Mouse (Mus musculus) lung, postnatal 0 days (tissue): Measurements from ENCODE around the gene Gbf1. TPM values are rescaled to one million over a fixed set of nuclear protein-coding genes. Genes with fewer than 3 reads are reported as not detected.

Experiments used
- ATAC-seq: fragments of 200-750 bp; cut with Nextera tagmentation; 2 replicates; pipeline ENCODE4 v1.8.0; 2017; ENCODE audit warnings: moderate library complexity
- DNase-seq: peaks from one replicate; pipeline ENCODE4 v3.0.0-alpha.2; 2016; ENCODE audit warnings: low spot score
- H3K27ac ChIP-seq: fragments of 300-500 bp; sonication (generic); 2 replicates; pipeline ENCODE4 v1.5.1; 2014; ENCODE audit warnings: antibody characterized with exemption, mild to moderate bottlenecking, low read length, mixed read lengths
- H3K27me3 ChIP-seq: fragments of 300-500 bp; sonication (generic); replicated peaks from 2 replicates; pipeline ENCODE4 v1.6.1; 2014; ENCODE audit warnings: low read length, mixed read lengths; ENCODE audit not compliant: insufficient read depth
- H3K36me3 ChIP-seq: fragments of 300-500 bp; sonication (generic); 2 replicates; pipeline ENCODE4 v1.6.1; 2014; ENCODE audit warnings: low read length, mixed read lengths; ENCODE audit not compliant: insufficient read depth
- H3K4me1 ChIP-seq: fragments of 300-500 bp; sonication (generic); 2 replicates; pipeline ENCODE4 v1.6.1; 2014; ENCODE audit warnings: antibody characterized with exemption, low read depth, low read length, mixed read lengths; ENCODE audit not compliant: insufficient read depth
- H3K4me2 ChIP-seq: fragments of 300-500 bp; sonication (generic); replicated peaks from 2 replicates; pipeline ENCODE4 v1.6.1; 2014; ENCODE audit warnings: low read depth, mild to moderate bottlenecking, low read length, moderate library complexity, mixed read lengths
- H3K4me3 ChIP-seq: fragments of 300-500 bp; sonication (generic); 2 replicates; pipeline ENCODE4 v1.5.1; 2014; ENCODE audit warnings: low read depth, low read length
- H3K9ac ChIP-seq: fragments of 300-500 bp; sonication (generic); replicated peaks from 2 replicates; pipeline ENCODE4 v1.6.1; 2014; ENCODE audit warnings: low read depth, mild to moderate bottlenecking
- H3K9me3 ChIP-seq: fragments of 300-500 bp; sonication (generic); 2 replicates; pipeline ENCODE4 v1.6.1; 2016; ENCODE audit warnings: low read length, mixed read lengths
- CTCF ChIP-seq: IDR thresholded peaks from 2 replicates; pipeline ENCODE4 v1.5.1; 2016; ENCODE audit warnings: antibody characterized with exemption, mild to moderate bottlenecking
- EP300 ChIP-seq: IDR thresholded peaks from 2 replicates; pipeline ENCODE4 v1.6.1; 2016; ENCODE audit warnings: antibody characterized with exemption, mild to moderate bottlenecking, control low read depth
- WGBS: fragments of 180-500 bp; shearing (Covaris S2); extraction: QIAGEN DNeasy Blood & Tissue Kit; methylation state at CpG from one replicate; pipeline ENCODE4 v1.1.7; 2014; 5-methylcytosine and 5-hydroxymethylcytosine counted together
- polyA plus RNA-seq: library from polyadenylated mRNA; unstranded; fragments of >200 nt; fragmentation: Nextera tagmentation; extraction: Ambion mirVana; gene quantifications from 2 replicates; pipeline ENCODE4 v1.2.1, GENCODE M21; 2015

Gene Gbf1
- polyA plus RNA-seq, 1 experiment from 2014 or later = 32.1 TPM

DNA sequence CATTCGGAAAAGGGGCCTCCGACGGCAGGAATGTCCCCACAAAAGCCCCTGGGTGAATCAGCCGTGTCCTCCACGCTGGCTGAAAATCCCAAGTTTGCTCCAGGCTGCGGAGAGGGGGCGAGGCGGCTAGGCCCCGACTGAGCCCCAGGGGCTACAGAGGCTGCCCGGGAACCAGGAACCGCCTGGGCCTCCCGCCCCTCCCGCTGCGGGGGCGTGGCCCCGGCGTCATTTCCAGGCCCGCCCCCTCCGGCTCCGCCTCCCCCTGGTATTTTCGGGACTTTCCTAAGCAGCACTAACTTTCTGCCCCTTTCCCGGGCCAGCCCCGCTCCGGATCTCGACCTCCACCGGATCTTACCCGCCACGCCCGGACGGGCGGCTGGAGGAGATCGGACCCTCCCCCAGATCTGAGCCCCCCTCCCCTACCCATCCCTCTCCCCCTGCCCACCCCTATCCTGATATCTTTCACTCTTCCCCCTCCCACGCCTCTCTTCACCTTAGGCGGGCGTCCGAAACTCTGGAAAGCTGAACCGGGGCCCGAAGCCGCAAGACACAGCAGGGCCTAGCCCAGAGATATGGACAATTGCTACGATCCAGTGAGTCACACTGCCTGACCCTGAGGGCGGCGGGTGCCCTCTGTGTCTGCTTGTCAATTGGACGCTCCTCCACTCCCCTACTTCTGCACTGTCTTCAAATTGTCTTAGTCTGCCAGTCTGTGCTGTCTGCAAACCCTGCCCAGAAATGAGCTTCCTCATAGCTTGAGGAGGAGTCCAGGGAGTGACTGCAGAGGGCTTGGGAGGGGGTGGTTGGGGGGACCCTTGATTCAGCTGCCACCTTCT is 153.3 kb downstream of the Gbf1 start:
- peak; percentile 94 for DNase-seq

DNA sequence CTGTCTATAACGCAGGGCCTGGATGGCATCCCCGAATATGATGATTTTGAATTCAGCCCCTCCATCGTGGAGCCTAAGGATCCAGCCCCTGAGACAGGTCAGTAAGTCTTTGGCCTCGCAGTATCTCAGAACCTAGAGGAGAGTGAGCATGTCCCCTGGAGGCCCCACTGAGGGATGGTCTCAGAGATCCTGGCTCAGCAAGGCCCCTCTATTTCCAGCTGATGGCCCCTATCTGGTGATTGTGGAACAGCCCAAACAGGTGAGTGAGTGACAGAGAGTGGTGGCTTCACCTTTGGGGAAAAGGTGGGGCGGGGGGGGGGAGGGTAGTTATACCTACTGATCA is 153.9 kb downstream of the Gbf1 start:
- ATAC-seq = no peak
- Histone ChIP-seq H3K4me3 (peak overlapping the region; percentile 74), H3K9ac (peak overlapping the region; percentile 69), H3K27me3 (no peaks in the 10 kb centered on the region), H3K27ac (peak overlapping the region; percentile 89; the same call in 1 of the 2 replicates), H3K9me3 (no peaks in the 10 kb centered on the region), H3K4me1 (peaks cover 6% of the 10 kb centered on the region; the same call in 1 of the 2 replicates), H3K4me2 (peak overlapping the region; percentile 99), H3K36me3 (peaks cover 15% of the 10 kb centered on the region; the same call in 1 of the 2 replicates)
- TF ChIP-seq EP300 (no peak), CTCF (no peak)
- DNase-seq = no peak
- WGBS = 56% methylated on average over 5 of the region's 5 CpGs

More for the DNA sequence above, 153.3 kb downstream of the Gbf1 start:
- TF ChIP-seq EP300 = no peak
- TF ChIP-seq CTCF = no peak
- 0% methylated on average over 28 of the region's 43 CpGs for WGBS
- Histone ChIP-seq H3K27me3 (no peaks in the 10 kb centered on the region), H3K4me1 (peaks cover 6% of the 10 kb centered on the region; the same call in 1 of the 2 replicates), H3K27ac (peak overlapping the region; percentile 89), H3K36me3 (peaks cover 9% of the 10 kb centered on the region; the same call in 1 of the 2 replicates), H3K4me3 (peak overlapping the region; percentile 74), H3K9ac (peak overlapping the region; percentile 69), H3K9me3 (no peaks in the 10 kb centered on the region), H3K4me2 (peak overlapping the region; percentile 99)
- peak; percentile 75 for ATAC-seq

DNA sequence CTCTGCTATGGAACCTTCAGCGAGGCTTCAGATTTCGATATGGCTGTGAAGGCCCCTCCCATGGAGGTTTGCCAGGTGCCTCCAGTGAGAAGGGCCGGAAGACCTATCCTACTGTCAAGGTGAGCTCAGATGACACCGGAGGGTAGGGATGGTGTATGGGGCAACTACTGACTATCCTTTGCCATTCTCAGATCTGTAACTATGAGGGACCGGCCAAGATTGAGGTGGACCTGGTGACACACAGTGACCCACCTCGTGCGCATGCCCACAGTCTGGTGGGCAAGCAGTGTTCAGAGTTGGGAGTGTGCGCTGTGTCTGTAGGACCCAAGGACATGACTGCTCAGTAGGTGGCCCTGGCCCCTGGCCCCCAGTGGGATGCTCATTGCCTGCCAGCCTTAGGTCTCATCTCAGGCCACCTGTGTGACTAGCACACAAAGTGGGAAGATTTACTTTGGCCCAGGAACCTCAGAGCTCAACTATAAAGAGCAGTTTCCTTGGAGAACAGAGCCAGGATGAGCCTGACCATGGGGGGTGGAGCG is 154.5 kb downstream of the Gbf1 start:
- H3K4me2 ChIP-seq = no peak overlapping the region
- 93% methylated on average over 9 of the region's 9 CpGs for WGBS
- no peak for ATAC-seq

DNA sequence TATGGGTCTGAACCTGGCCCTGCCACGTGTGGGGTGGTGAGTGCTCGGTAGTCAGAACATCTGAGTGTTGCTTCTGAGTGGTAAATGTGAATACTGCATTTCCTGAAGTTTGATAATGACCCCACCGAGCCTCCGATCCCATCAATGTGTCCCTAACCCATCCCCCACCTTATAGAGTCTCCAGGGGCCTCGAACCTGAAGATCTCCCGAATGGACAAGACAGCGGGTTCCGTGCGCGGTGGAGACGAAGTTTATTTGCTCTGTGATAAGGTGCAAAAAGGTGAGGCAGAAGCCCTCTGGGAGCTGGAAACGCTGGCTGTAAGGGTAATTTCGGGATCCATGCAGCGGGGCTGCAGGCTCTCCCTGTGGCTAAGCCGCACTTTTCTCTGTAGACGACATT is 155.5 kb downstream of the Gbf1 start:
- Histone ChIP-seq H3K4me3 (no peak overlapping the region), H3K9ac (no peak overlapping the region), H3K4me1 (peaks cover 6% of the 10 kb centered on the region; the same call in 1 of the 2 replicates), H3K9me3 (no peaks in the 10 kb centered on the region), H3K4me2 (no peak overlapping the region), H3K27ac (no peak overlapping the region), H3K36me3 (peaks cover 24% of the 10 kb centered on the region), H3K27me3 (no peaks in the 10 kb centered on the region)
- no peak for DNase-seq
- TF ChIP-seq EP300 (no peak), CTCF (no peak)
- ATAC-seq = no peak
- WGBS = 85% methylated on average over 16 of the region's 16 CpGs

More for the DNA sequence above, 154.5 kb downstream of the Gbf1 start:
- Histone ChIP-seq H3K27me3 (no peaks in the 10 kb centered on the region), H3K4me3 (no peak overlapping the region), H3K36me3 (peaks cover 21% of the 10 kb centered on the region), H3K9me3 (no peaks in the 10 kb centered on the region), H3K9ac (no peak overlapping the region), H3K4me1 (peaks cover 6% of the 10 kb centered on the region; the same call in 1 of the 2 replicates), H3K27ac (no peak overlapping the region)
- no peak for TF ChIP-seq EP300
- TF ChIP-seq CTCF = no peak
- no peak for DNase-seq

DNA sequence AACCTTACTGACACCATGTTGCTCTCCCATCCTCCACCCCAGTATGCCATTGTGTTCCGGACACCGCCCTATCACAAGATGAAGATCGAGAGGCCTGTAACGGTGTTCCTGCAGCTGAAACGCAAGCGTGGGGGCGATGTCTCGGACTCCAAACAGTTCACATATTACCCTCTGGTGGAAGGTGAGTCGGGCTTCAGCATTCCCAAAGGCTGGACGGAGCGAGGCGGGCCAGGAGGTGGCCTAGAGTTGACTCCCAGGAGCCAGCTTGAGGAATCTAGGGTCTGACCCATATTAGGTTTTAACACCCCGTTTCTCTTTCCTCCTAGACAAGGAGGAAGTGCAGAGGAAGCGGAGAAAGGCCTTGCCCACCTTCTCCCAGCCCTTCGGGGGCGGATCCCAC is 156.0 kb downstream of the Gbf1 start:
- Histone ChIP-seq H3K27me3 (no peaks in the 10 kb centered on the region), H3K9ac (no peak overlapping the region), H3K4me3 (no peak overlapping the region), H3K36me3 (peaks cover 24% of the 10 kb centered on the region), H3K4me2 (no peak overlapping the region), H3K9me3 (no peaks in the 10 kb centered on the region), H3K27ac (no peak overlapping the region), H3K4me1 (peaks cover 6% of the 10 kb centered on the region; the same call in 1 of the 2 replicates)
- no peak for ATAC-seq
- no peak for DNase-seq
- 75% methylated on average over 16 of the region's 16 CpGs for WGBS
- TF ChIP-seq EP300 (no peak), CTCF (no peak)

DNA sequence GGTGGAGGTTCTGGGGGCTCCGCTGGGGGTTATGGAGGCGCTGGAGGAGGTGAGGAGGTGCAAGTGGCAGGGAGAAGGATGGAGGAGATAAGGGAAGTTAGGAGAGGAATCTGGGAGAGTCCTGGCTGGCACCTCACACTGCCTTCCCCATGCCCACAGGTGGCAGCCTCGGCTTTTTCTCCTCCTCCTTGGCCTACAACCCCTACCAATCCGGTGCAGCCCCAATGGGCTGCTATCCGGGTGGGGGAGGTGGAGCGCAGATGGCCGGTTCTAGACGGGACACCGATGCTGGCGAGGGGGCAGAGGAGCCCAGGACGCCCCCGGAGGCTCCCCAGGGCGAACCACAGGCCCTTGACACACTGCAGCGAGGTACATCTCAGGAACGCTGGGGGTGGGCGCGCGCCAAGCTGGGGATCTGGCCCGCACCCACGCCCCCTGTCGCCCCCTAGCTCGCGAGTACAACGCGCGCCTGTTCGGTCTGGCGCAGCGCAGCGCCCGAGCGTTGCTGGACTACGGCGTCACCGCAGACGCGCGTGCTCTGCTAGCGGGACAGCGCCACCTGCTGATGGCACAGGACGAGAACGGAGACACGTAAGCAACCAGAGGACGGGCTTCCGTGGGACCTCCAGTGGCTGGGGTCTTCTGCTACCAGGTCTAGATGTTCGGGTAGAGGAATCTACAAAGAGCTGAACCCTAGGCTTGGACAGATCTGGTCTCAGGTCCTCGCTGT is 156.6 kb downstream of the Gbf1 start:
- Histone ChIP-seq H3K9ac (no peak overlapping the region), H3K4me3 (peak overlapping the region; percentile 16; the same call in 1 of the 2 replicates), H3K36me3 (peaks cover 24% of the 10 kb centered on the region), H3K27me3 (peaks cover 2% of the 10 kb centered on the region), H3K9me3 (no peaks in the 10 kb centered on the region), H3K4me1 (peaks cover 6% of the 10 kb centered on the region; the same call in 1 of the 2 replicates), H3K4me2 (peak overlapping the region; percentile 56), H3K27ac (no peak overlapping the region)
- peak; percentile 99 for TF ChIP-seq CTCF
- no peak for TF ChIP-seq EP300
- DNase-seq (peak; percentile 88), ATAC-seq (0 out of 2 replicates have a peak, but pooled peaks have one; percentile 3)
- 1% methylated on average over 42 of the region's 47 CpGs for WGBS
